Mouse (Mus musculus): ENCODE measurements around the gene Pard3. TPM values are rescaled to one million over a fixed set of nuclear protein-coding genes. Genes with fewer than 3 reads are reported as not detected.

Gene Pard3
- polyA plus RNA-seq, 2 experiments = 39.1 to 43.3 TPM

- Histone ChIP-seq H3K27me3 (ENCODE audit: control insufficient read depth, insufficient read depth, low read length) (no peaks in the 10 kb centered on the region), H3K36me3 (ENCODE audit: control insufficient read depth, insufficient read depth, low read length) (no peaks in the 10 kb centered on the region; the same call in none of the 2 replicates), H3K4me1 (ENCODE audit: control insufficient read depth, insufficient read depth, low read length) (no peaks in the 10 kb centered on the region), H3K4me2 (replicated peaks; ENCODE audit: low read depth, low read length, severe bottlenecking) (no peak overlapping the region), H3K9ac (ENCODE audit: low read depth, low read length, severe bottlenecking) (no peak overlapping the region), H3K4me3 (replicated peaks; ENCODE audit: low read length) (no peak overlapping the region), H3K27ac (replicated peaks; ENCODE audit: low read depth, low read length) (no peak overlapping the region), H3K9me3 (ENCODE audit: control insufficient read depth, low read length) (no peaks in the 10 kb centered on the region)
- 80% methylated on average over 3 of the region's 3 CpGs for WGBS
- no peak for TF ChIP-seq POLR2A (IDR thresholded peaks at IDR 0.05; ENCODE audit: borderline replicate concordance, extremely low read depth, insufficient read depth, insufficient read length)
- DNase-seq (ENCODE audit: low spot score) (no peak), ATAC-seq (ENCODE audit: low FRiP score, low read depth) (no peak)
Measured at GRCm38 (mm10) chr8:127461173-127461572, 397.5 kb downstream of the Pard3 start.

- ATAC-seq (ENCODE audit: low FRiP score, low read depth) (no peak), DNase-seq (ENCODE audit: low spot score) (no peak)
- H3K9me3 ChIP-seq (ENCODE audit: control insufficient read depth, low read length) = no peaks in the 10 kb centered on the region
- no peak overlapping the region for H3K9ac ChIP-seq (ENCODE audit: low read depth, low read length, severe bottlenecking)
- no peak overlapping the region for H3K27ac ChIP-seq (replicated peaks; ENCODE audit: low read depth, low read length)
- no peak overlapping the region for H3K4me3 ChIP-seq (replicated peaks; ENCODE audit: low read length)
- no peaks in the 10 kb centered on the region for H3K4me1 ChIP-seq (ENCODE audit: control insufficient read depth, insufficient read depth, low read length)
- H3K36me3 ChIP-seq (ENCODE audit: control insufficient read depth, insufficient read depth, low read length) = peaks cover 4% of the 10 kb centered on the region
- no peak overlapping the region for H3K4me2 ChIP-seq (replicated peaks; ENCODE audit: low read depth, low read length, severe bottlenecking)
- H3K27me3 ChIP-seq (ENCODE audit: control insufficient read depth, insufficient read depth, low read length) = no peaks in the 10 kb centered on the region
- 84% methylated on average over 2 of the region's 2 CpGs for WGBS
- TF ChIP-seq POLR2A (IDR thresholded peaks at IDR 0.05; ENCODE audit: borderline replicate concordance, extremely low read depth, insufficient read depth, insufficient read length) = no peak
Measured at GRCm38 (mm10) chr8:127462378-127462935, 398.8 kb downstream of the Pard3 start.

- H3K4me1 ChIP-seq (ENCODE audit: control insufficient read depth, insufficient read depth, low read length) = no peaks in the 10 kb centered on the region
- no peaks in the 10 kb centered on the region for H3K27me3 ChIP-seq (ENCODE audit: control insufficient read depth, insufficient read depth, low read length)
- H3K27ac ChIP-seq (replicated peaks; ENCODE audit: low read depth, low read length) = no peak overlapping the region
- H3K4me3 ChIP-seq (replicated peaks; ENCODE audit: low read length) = no peak overlapping the region
- no peak for TF ChIP-seq POLR2A (IDR thresholded peaks at IDR 0.05; ENCODE audit: borderline replicate concordance, extremely low read depth, insufficient read depth, insufficient read length)
- H3K36me3 ChIP-seq (ENCODE audit: control insufficient read depth, insufficient read depth, low read length) = peaks cover 4% of the 10 kb centered on the region
- no peak overlapping the region for H3K4me2 ChIP-seq (replicated peaks; ENCODE audit: low read depth, low read length, severe bottlenecking)
- no peaks in the 10 kb centered on the region for H3K9me3 ChIP-seq (ENCODE audit: control insufficient read depth, low read length)
- no peak overlapping the region for H3K9ac ChIP-seq (ENCODE audit: low read depth, low read length, severe bottlenecking)
- ATAC-seq (ENCODE audit: low FRiP score, low read depth) (no peak), DNase-seq (ENCODE audit: low spot score) (no peak)
- WGBS = 95% methylated on average over 1 of the region's 1 CpGs
Measured at GRCm38 (mm10) chr8:127464300-127464699, 400.6 kb downstream of the Pard3 start.

GRCm38 (mm10) chr8:127472204-127472603, 408.5 kb downstream of the Pard3 start:
- no peak overlapping the region for H3K4me3 ChIP-seq (replicated peaks; ENCODE audit: low read length)
- no peak overlapping the region for H3K9ac ChIP-seq (ENCODE audit: low read depth, low read length, severe bottlenecking)
- peaks cover 15% of the 10 kb centered on the region for H3K36me3 ChIP-seq (ENCODE audit: control insufficient read depth, insufficient read depth, low read length)
- no peak for ATAC-seq (ENCODE audit: low FRiP score, low read depth)
- DNase-seq (ENCODE audit: low spot score) = no peak
- no peaks in the 10 kb centered on the region for H3K27me3 ChIP-seq (ENCODE audit: control insufficient read depth, insufficient read depth, low read length)
- TF ChIP-seq POLR2A (IDR thresholded peaks at IDR 0.05; ENCODE audit: borderline replicate concordance, extremely low read depth, insufficient read depth, insufficient read length) = no peak
- H3K9me3 ChIP-seq (ENCODE audit: control insufficient read depth, low read length) = no peaks in the 10 kb centered on the region
- WGBS = 39% methylated on average over 2 of the region's 2 CpGs
- no peak overlapping the region for H3K27ac ChIP-seq (replicated peaks; ENCODE audit: low read depth, low read length)
- H3K4me2 ChIP-seq (replicated peaks; ENCODE audit: low read depth, low read length, severe bottlenecking) = no peak overlapping the region
- H3K4me1 ChIP-seq (ENCODE audit: control insufficient read depth, insufficient read depth, low read length) = no peaks in the 10 kb centered on the region

GRCm38 (mm10) chr8:127480003-127480402, 416.3 kb downstream of the Pard3 start:
- 81% methylated on average over 2 of the region's 2 CpGs for WGBS

More at GRCm38 (mm10) chr8:127480003-127480402, 416.3 kb downstream of the Pard3 start:
- TF ChIP-seq POLR2A (IDR thresholded peaks at IDR 0.05; ENCODE audit: borderline replicate concordance, extremely low read depth, insufficient read depth, insufficient read length) = no peak
- ATAC-seq (ENCODE audit: low FRiP score, low read depth) = no peak
- H3K9ac ChIP-seq (ENCODE audit: low read depth, low read length, severe bottlenecking) = no peak overlapping the region
- no peak overlapping the region for H3K4me2 ChIP-seq (replicated peaks; ENCODE audit: low read depth, low read length, severe bottlenecking)
- H3K9me3 ChIP-seq (ENCODE audit: control insufficient read depth, low read length) = no peaks in the 10 kb centered on the region
- peaks cover 4% of the 10 kb centered on the region; the same call in 1 of the 2 replicates for H3K4me1 ChIP-seq (ENCODE audit: control insufficient read depth, insufficient read depth, low read length)
- H3K36me3 ChIP-seq (ENCODE audit: control insufficient read depth, insufficient read depth, low read length) = peaks cover 10% of the 10 kb centered on the region
- no peaks in the 10 kb centered on the region for H3K27me3 ChIP-seq (ENCODE audit: control insufficient read depth, insufficient read depth, low read length)
- H3K4me3 ChIP-seq (replicated peaks; ENCODE audit: low read length) = no peak overlapping the region
- no peak overlapping the region for H3K27ac ChIP-seq (replicated peaks; ENCODE audit: low read depth, low read length)
- DNase-seq (ENCODE audit: low spot score) = no peak
